Mouse (Mus musculus): ENCODE measurements around the gene Plek2. TPM values are rescaled to one million over a fixed set of nuclear protein-coding genes. Genes with fewer than 3 reads are reported as not detected.
"Not testable (repeated sequence)": the region's sequence is repeated elsewhere in the genome, so short reads cannot be mapped to it uniquely, and the experiment has no call there.

The Plek2 gene
- total RNA-seq (2021) = under 1 TPM in 1 of 2 experiments, not detected in 1; 0.23 TPM
- long read RNA-seq, experiment 1, partial matches to known transcripts = 0 of 1 reads
- long read RNA-seq, experiment 1, other reads (novel, unspliced or antisense) = 1 of 1 reads
- long read RNA-seq, experiment 2 = 0 reads

DNA sequence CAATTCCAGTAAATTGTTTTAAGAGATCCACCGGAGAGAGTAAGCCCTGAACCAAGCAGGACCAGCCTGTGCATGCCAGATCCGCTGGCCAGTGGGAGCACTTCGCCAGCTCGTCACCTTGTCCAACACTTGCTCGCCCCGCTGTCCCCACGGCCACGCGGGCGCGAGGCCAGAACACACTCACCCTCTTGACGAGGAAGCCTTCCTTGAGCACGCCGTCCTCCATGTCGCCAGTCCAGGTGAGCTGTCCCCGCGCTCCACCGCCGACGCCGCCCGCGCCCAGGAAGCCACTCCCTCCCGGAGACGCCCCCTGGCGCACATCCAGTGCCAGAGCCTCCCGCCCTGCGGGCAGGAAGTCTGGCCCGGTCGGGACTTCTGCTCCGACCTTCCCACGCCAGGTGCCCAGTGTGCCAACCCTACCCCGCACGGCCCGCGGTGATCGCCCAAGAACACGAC, at the start of gene Plek2:
Gene Plek2, minus strand, starts transcription at position 258 of the 456 bp plus-strand sequence.
- Histone ChIP-seq H3K27ac (no peak within 1 kb of the TSS), H3K4me3 (peak within 1 kb of the TSS; percentile 30)
- DNase-seq (ENCODE audit: low spot score in 2 of 2) = no peak
- TF ChIP-seq CTCF (conservative IDR thresholded peaks at IDR 0.05) = peak; percentile 43

DNA sequence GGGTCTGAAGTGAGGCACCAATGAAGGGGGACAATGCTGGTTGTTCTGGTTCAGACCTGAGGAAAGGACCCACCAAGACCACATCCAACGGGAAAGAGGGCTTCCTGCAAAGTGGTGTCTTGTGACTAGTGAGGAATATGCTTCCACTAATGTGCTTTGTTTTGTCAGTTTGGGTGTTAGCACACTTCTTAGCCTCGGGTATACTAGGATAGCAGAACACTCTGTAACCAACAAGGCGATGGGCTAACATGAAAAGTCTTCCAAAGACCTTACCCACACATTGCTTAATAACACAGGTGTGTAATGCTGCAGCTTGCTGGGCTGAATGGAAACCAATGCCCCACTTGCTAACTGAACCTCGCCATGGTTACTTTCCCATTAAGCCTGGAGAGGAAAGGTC, 49.6 kb upstream of the Plek2 start:
- Histone ChIP-seq H3K27ac (no peak overlapping the region), H3K4me3 (no peak overlapping the region)
- no peak for DNase-seq (ENCODE audit: low spot score in 2 of 2)
- no peak for TF ChIP-seq CTCF (conservative IDR thresholded peaks at IDR 0.05)

DNA sequence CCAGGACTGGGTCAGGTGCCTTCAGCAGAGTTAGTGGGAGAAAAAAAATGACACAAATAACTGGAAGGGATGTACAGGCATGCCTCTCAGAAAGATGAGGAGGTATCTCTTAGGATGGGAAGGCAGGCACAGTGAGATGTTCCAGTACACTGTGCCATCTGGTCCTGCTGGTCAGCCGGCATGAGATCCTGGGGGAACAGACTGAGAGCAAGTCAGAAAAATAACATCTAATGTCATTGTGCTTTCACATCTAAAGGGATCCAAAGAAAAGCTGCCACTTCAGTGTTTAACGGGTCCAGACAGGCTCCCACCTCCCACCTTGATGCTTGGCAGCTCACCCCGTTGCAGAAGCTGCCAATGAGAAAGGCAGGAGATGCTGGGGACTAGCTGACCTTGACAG, 45.7 kb upstream of the Plek2 start:
- H3K4me3 ChIP-seq = no peak overlapping the region
- peak in 1 of 2 experiments; percentile 19 for DNase-seq (ENCODE audit: low spot score in 2 of 2)
- TF ChIP-seq CTCF (conservative IDR thresholded peaks at IDR 0.05) = no peak
- H3K27ac ChIP-seq = peak overlapping the region; percentile 53; the same call in 1 of the 2 replicates

DNA sequence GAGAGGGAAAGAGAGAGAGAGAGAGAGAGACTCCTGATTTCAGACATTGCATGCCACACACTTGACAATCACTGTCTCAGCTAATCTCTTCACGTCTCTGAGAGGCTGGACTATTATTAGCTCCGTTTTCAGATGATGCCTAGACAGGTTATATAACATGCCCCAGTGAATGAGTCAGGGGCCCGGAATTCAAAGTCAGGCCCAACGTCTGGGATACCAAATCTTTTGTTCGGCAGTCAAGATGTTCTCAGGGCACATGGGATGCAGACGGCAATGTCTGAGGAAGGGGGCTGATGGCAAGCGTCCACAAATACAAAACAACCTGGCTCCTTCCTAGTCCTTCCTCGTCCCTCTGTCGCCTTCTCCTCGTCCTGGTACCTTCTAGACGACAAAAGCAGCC, 45.3 kb upstream of the Plek2 start:
- no peak for DNase-seq (ENCODE audit: low spot score in 2 of 2)
- peak overlapping the region; percentile 53; the same call in 1 of the 2 replicates for H3K27ac ChIP-seq
- H3K4me3 ChIP-seq = no peak overlapping the region
- TF ChIP-seq CTCF (conservative IDR thresholded peaks at IDR 0.05) = no peak

DNA sequence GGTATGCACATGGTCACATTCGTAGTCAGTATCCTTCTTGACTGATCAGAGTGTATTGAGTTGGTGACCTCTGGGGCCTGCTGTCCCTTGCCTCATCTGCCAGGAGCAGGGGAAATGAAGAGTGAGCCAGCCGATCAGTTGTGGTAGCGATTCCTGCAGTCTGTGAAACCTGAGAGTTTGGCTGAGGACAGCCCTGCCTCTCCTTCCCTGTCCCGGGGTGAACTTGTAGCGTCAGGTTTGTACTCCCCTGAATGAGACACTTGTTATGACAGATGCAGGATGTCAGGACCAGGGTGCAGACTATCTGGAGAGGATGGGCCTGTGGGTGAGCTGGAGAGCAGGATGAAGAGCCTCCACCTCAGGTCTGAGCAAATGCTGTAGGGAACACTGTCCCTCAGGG, 40.9 kb upstream of the Plek2 start:
- Histone ChIP-seq H3K27ac (no peak overlapping the region), H3K4me3 (no peak overlapping the region)
- DNase-seq (ENCODE audit: low spot score in 2 of 2) = no peak
- TF ChIP-seq CTCF (conservative IDR thresholded peaks at IDR 0.05) = no peak

DNA sequence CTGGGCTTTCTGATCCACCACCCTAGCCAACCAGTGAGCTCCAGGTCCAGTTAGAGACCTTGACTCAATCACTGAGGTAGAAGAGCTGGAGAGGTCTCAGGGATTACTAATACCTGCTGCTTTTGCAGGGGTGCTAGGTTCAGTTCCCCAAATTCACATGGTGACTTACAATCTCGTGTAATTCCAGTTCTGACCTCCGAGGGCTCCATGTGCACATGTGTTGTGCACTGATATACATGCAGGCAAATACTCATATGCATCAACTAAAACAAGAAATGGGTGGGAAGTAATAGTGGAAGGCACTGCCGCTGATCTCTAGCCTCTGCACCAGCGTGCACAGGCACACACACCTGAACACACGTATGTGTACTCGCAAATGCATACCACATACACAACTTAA, 40.4 kb upstream of the Plek2 start:
- DNase-seq (ENCODE audit: low spot score in 2 of 2) = no peak
- Histone ChIP-seq H3K27ac (no peak overlapping the region), H3K4me3 (no peak overlapping the region)
- peak; percentile 59 for TF ChIP-seq CTCF (conservative IDR thresholded peaks at IDR 0.05)

DNA sequence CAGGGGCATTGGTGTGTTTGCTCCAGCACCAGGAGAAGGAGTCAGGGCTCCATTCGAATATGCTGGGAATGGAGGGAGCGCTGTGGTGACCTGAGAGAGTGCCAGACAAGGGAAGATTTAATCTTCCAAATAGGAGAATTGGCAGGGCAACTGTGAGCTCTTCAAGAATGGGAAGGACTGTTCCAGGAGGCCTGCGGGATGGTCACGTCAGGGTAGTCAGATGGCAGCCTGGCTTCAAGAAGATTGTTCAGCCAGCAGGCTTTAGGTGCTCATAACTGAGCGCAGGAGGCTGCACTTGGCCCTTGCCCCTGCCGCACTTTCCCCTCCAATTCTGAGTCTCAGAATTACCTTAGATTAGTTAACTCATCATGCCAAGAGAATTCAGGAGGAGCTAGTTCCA, 36.2 kb upstream of the Plek2 start:
- Histone ChIP-seq H3K27ac (no peak overlapping the region), H3K4me3 (no peak overlapping the region)
- no peak for TF ChIP-seq CTCF (conservative IDR thresholded peaks at IDR 0.05)
- DNase-seq (ENCODE audit: low spot score in 2 of 2) = no peak

DNA sequence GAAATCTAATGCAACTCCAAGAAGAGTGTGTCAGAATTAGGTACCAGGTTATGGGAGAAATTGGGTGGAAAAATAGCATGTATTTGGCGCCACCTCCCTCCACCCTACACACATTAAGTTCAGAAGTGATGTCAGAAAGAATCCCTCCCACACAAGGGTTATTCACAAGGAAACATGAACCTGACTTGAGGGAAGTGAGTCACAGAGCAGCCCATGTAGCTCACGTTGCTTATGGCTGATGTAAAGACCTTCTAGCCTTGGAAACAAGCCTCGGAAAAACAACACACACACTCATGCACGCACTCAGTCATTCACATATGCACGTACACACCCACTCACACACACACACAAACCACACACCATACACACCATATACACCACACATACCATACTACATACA, 33.3 kb upstream of the Plek2 start:
- no peak for TF ChIP-seq CTCF (conservative IDR thresholded peaks at IDR 0.05)
- no peak overlapping the region for H3K27ac ChIP-seq
- H3K4me3 ChIP-seq = no peak overlapping the region
- DNase-seq (ENCODE audit: low spot score in 2 of 2) = no peak

DNA sequence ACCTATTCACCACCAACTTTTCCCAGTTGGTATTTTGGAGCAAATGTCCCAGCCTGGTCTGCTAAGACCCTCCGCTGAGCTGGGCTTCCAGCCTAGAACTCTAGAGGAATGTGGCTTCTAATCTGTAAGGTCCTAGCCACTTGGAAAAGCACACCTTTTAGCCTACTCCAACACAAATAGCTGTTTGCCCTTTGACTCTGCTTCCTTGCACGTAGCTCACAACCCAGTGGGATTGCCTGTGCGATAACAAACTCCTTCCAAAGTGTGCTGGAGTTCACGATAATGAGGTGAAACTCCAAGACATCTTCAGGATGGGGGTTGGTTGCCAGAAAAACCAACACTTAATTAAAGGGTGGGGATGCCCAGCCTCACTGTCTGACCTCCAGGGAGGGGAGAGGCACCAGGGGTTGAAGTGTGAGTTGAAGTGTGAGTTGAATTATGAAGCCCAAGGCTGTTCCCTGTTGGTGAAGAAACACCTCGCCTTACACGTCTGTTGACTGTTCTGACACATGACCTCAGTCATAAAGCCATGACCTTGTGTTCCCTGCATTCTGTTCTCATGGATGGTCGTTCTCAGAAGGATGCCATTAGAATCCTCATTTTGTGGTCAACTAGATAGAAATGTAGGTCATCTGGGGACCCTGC, 32.8 kb upstream of the Plek2 start:
- DNase-seq (ENCODE audit: low spot score in 2 of 2) = no peak
- Histone ChIP-seq H3K4me3 (no peak overlapping the region), H3K27ac (no peak overlapping the region)
- TF ChIP-seq CTCF (conservative IDR thresholded peaks at IDR 0.05) = no peak

DNA sequence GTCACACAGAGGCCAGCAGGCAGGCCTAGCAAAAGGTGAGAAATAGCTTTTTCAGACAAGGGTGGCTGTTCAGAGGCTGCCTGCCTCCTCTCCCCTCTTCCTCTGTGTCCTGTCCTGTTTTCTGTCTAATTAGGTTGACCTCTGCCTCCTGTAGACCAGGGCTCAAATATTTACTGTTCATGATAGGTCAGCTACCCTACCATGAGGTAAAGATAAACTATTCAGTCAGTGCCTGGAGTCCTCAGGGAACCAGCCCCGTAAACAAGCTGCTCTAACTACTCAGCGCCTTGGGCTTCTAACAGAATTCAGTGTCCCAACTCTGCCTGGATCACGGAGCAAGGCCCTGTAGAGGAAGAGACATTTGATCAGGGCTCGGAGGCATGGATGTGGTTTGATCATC, 29.7 kb upstream of the Plek2 start:
- no peak for TF ChIP-seq CTCF (conservative IDR thresholded peaks at IDR 0.05)
- no peak overlapping the region for H3K4me3 ChIP-seq
- no peak for DNase-seq (ENCODE audit: low spot score in 2 of 2)
- H3K27ac ChIP-seq = no peak overlapping the region

DNA sequence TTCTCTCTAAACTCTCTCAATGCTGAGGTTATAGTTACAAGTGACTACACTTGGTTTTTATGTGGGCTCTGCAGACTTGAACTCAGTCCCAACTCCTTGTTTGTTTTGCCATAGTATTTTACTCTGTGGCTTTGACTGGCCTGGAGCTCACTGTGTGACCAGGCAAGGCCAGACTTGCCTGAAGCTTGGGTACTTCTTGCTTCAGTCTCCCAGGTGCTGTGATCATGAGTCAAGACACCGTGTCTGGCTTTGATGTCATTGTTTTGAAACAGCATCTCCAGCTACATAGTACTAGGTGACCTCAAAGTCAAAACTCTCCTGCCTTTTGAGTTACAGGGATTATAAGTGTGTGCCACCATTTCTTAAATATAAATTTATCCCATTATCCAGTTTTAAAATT, 23.1 kb upstream of the Plek2 start:
- no peak for DNase-seq (ENCODE audit: low spot score in 2 of 2)
- H3K27ac ChIP-seq = no peak overlapping the region
- H3K4me3 ChIP-seq = no peak overlapping the region
- no peak for TF ChIP-seq CTCF (conservative IDR thresholded peaks at IDR 0.05)

DNA sequence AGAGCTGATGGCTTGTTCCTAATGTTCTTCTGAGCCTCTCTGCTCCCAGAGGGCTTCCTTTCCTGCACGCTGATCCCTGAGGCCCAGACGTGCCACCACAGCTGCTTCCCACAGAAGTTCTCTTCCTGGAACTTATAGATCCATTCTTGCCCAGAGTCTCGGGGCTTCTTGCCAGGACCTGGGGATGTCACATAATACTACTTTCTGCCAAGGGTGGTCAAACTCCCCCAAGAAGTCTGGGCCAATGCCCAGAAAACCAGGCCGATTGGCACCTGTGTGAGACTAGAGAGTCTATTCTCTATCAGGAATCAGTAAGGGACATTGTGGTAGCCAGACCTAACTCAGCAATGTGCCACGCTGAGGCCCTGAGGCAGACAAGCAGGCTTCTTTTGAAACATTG, 20.5 kb upstream of the Plek2 start:
- no peak for TF ChIP-seq CTCF (conservative IDR thresholded peaks at IDR 0.05)
- no peak overlapping the region for H3K4me3 ChIP-seq
- no peak overlapping the region for H3K27ac ChIP-seq
- no peak for DNase-seq (ENCODE audit: low spot score in 2 of 2)

DNA sequence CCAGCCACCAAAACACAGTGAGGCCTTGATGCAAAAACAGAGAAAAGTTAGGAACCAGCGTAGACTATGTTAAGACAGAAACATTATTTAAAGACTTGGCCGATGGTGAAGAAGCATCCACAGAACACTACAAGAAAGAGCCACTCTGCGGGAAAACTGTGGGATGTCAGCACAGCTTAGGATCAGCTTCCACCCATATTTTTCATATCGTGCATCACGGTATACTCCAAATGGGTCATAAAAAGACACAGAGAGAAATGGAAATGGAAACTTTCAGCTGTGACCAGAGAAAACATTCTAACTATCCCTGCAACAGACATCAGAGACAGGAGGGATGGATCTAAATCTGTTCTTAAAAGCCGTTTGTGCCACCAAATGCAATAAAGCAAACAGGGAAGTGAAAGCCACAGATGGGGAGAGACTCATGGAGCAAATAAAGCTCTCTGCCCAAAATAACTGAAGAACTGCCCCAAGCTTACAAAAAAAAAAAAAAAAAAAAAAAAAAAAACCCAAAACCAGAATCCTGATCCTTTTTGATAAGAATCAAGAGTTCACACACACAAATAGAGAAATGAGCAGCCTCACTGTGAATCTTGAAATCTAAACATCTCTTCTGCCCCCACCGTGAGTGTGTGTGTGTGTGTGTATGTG, 16.9 kb upstream of the Plek2 start:
- peak in 1 of 2 experiments; percentile 8 for DNase-seq (ENCODE audit: low spot score in 2 of 2)
- no peak overlapping the region for H3K4me3 ChIP-seq
- peak overlapping the region; percentile 34; the same call in 1 of the 2 replicates for H3K27ac ChIP-seq
- no peak for TF ChIP-seq CTCF (conservative IDR thresholded peaks at IDR 0.05)

DNA sequence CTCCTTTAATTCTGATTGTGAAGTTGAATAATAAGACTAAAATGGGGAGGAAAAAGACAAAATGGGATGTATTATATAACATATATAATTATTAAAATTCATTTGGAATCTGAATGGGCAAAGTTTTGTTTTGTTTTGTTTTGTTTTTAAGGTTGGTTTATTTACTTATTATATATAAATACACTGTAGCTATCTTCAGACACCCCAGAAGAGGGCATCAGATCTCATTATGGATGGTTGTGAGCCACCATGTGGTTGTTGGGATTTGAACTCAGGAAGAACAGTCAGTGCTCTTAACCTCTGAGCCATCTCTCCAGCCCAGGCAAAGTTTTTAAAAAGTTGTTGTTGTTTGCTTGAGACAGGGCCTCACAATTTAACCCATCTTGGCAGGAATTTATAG, 16.2 kb upstream of the Plek2 start:
- not testable (repeated sequence) for H3K4me3 ChIP-seq; DNase-seq (ENCODE audit: low spot score in 2 of 2); H3K27ac ChIP-seq
- peak; percentile 50 for TF ChIP-seq CTCF (conservative IDR thresholded peaks at IDR 0.05)

Data from layer of hippocampus, adult 2 months (tissue).